Mouse (Mus musculus): Measurements from ENCODE around the gene Enox1. TPM values are rescaled to one million over a fixed set of nuclear protein-coding genes. Genes with fewer than 3 reads are reported as not detected.

Gene Enox1
- total and polyA plus RNA-seq, 3 experiments = not detected

DNA sequence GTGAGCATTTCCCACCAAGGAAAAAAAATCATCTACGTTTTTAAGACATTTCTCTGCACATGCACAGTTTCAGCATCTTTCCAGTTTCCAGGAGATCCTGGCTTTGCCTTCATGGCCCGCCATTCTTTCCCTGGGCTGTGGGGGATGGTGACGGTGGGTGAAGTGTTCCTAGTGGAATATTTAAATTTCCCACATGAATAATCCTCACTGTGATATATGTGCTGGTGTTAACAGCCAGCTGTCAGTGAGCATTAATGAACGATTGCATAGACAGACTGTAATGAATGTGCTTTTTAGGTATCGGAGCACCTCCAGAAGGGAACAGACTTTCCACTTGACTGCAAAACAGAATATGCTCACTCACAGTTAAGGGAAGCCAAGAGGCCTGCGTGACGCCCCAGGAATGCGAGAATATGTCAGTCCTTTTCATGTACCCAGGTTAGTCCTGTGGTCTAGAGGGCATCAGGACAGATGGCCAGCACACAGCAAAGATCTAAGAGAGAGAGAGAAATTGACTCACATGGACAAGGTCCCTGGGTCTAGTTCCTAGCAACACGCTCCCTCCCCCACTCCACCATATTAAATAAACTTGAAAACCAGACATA lies 558.5 kb downstream of the Enox1 start:
- TF ChIP-seq MXI1 (IDR thresholded peaks at IDR 0.05; ENCODE audit: low read depth, low read length) = no peak
- no peak for TF ChIP-seq ZC3H11A (IDR thresholded peaks at IDR 0.05; ENCODE audit: low read depth, low read length)
- TF ChIP-seq ETS1 (conservative IDR thresholded peaks at IDR 0.05; ENCODE audit: low read depth, low read length) = no peak
- TF ChIP-seq JUND (conservative IDR thresholded peaks at IDR 0.05; ENCODE audit: low read depth, low read length) = no peak
- no peak for TF ChIP-seq USF2 (conservative IDR thresholded peaks at IDR 0.05; ENCODE audit: low read depth, low read length)
- TF ChIP-seq MYC (IDR thresholded peaks at IDR 0.05; ENCODE audit: low read depth, low read length) = no peak
- no peak for TF ChIP-seq RCOR1 (conservative IDR thresholded peaks at IDR 0.05; ENCODE audit: low read depth, low read length)
- TF ChIP-seq ZMIZ1 (IDR thresholded peaks at IDR 0.05; ENCODE audit: low read depth, low read length) = no peak
- no peak for TF ChIP-seq MAX (IDR thresholded peaks at IDR 0.05; ENCODE audit: low read length)
- no peak for TF ChIP-seq TCF12 (IDR thresholded peaks at IDR 0.05; ENCODE audit: low read depth, low read length)
- TF ChIP-seq MEF2A (IDR thresholded peaks at IDR 0.05; ENCODE audit: borderline replicate concordance, low read depth, low read length) = no peak
- TF ChIP-seq KAT2A (IDR thresholded peaks at IDR 0.05; ENCODE audit: insufficient replicate concordance, low read length) = no peak
- no peak for TF ChIP-seq ELF1 (IDR thresholded peaks at IDR 0.05; ENCODE audit: low read depth, low read length)
- no peak for TF ChIP-seq ZKSCAN1 (IDR thresholded peaks at IDR 0.05; ENCODE audit: borderline replicate concordance, low read depth, low read length)
- no peak for TF ChIP-seq CHD1 (IDR thresholded peaks at IDR 0.05; ENCODE audit: low read depth, low read length)
- TF ChIP-seq MAFK (IDR thresholded peaks at IDR 0.05; ENCODE audit: insufficient replicate concordance, low read length) = no peak
- no peak for TF ChIP-seq RAD21 (IDR thresholded peaks at IDR 0.05; ENCODE audit: low read depth, low read length)
- TF ChIP-seq E2F4 (IDR thresholded peaks at IDR 0.05; ENCODE audit: insufficient replicate concordance, low read depth, low read length) = no peak
- DNase-seq (ENCODE audit: extremely low read depth) = no peak
- Histone ChIP-seq H3K79me2 (replicated peaks; ENCODE audit: control insufficient read depth, extremely low read depth, insufficient read depth, poor library complexity, severe bottlenecking) (no peaks in the 10 kb centered on the region), H3K9ac (ENCODE audit: insufficient read depth, low read depth) (no peak overlapping the region), H3K27me3 (replicated peaks) (no peaks in the 10 kb centered on the region), H3K4me2 (ENCODE audit: insufficient read depth, low read depth, poor library complexity, severe bottlenecking) (no peak overlapping the region), H3K27ac (ENCODE audit: insufficient read depth, low read depth) (no peak overlapping the region), H3K4me3 (replicated peaks in 1 of 3; ENCODE audit: low read depth in 2 of 3, low read length in 2 of 3, poor library complexity in 1 of 3) (no peak overlapping the region), H3K9me3 (replicated peaks; ENCODE audit: low read length) (peaks cover 50% of the 10 kb centered on the region), H3K36me3 (replicated peaks in 1 of 2; ENCODE audit: control insufficient read depth in 1 of 2, insufficient read depth in 1 of 2, low read length in 1 of 2) (no peaks in the 10 kb centered on the region), H3K4me1 (ENCODE audit: control insufficient read depth in 1 of 2, insufficient read depth in 2 of 2) (no peaks in the 10 kb centered on the region)
- dilution Hi-C loops (cut with MboI; ENCODE audit: extremely low pct_ligation_motif_present, extremely low pct_unique_long_range_greater_than_20kb, low sequenced_read_pairs) = no loop called here
- in situ Hi-C loops (cut with MboI; ENCODE audit: low pct_ligation_motif_present, low pct_unique_long_range_greater_than_20kb, low sequenced_read_pairs) = no loop called here

DNA sequence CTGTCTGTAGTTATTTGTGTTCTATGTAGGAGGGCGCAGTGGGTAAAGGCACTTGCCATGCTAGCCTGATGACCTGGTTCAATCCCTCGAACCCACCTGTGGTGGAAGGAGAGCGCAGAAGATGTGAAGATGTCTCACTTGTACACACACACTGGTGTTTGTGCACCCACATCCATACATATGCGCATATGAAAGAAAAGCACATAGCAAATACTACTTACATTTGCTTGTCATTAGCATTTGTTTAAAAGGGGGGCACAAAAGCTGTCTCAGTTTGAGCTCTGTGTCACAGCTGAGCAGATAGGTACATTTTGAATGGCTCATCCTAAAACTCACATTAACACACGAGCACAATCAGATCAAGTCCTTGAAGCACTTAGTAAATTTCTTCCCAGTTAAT lies 560.4 kb downstream of the Enox1 start:
- Histone ChIP-seq H3K27me3 (replicated peaks) (no peaks in the 10 kb centered on the region), H3K4me3 (replicated peaks in 1 of 3; ENCODE audit: low read depth in 2 of 3, low read length in 2 of 3, poor library complexity in 1 of 3) (no peak overlapping the region), H3K9me3 (replicated peaks; ENCODE audit: low read length) (peaks cover 48% of the 10 kb centered on the region), H3K36me3 (replicated peaks in 1 of 2; ENCODE audit: control insufficient read depth in 1 of 2, insufficient read depth in 1 of 2, low read length in 1 of 2) (no peaks in the 10 kb centered on the region), H3K79me2 (replicated peaks; ENCODE audit: control insufficient read depth, extremely low read depth, insufficient read depth, poor library complexity, severe bottlenecking) (no peaks in the 10 kb centered on the region), H3K4me2 (ENCODE audit: insufficient read depth, low read depth, poor library complexity, severe bottlenecking) (no peak overlapping the region), H3K4me1 (ENCODE audit: control insufficient read depth in 1 of 2, insufficient read depth in 2 of 2) (no peaks in the 10 kb centered on the region), H3K27ac (ENCODE audit: insufficient read depth, low read depth) (no peak overlapping the region), H3K9ac (ENCODE audit: insufficient read depth, low read depth) (no peak overlapping the region)
- dilution Hi-C loops (cut with MboI; ENCODE audit: extremely low pct_ligation_motif_present, extremely low pct_unique_long_range_greater_than_20kb, low sequenced_read_pairs) = no loop called here
- in situ Hi-C loops (cut with MboI; ENCODE audit: low pct_ligation_motif_present, low pct_unique_long_range_greater_than_20kb, low sequenced_read_pairs) = no loop called here
- TF ChIP-seq POLR2A (IDR thresholded peaks at IDR 0.05; ENCODE audit: low read depth, low read length) (no peak), ZNF384 (IDR thresholded peaks at IDR 0.05; ENCODE audit: low read depth, low read length) (no peak), NELFE (IDR thresholded peaks at IDR 0.05; ENCODE audit: low read depth, low read length) (no peak), TBP (conservative IDR thresholded peaks at IDR 0.05; ENCODE audit: low read depth, low read length) (no peak), ZKSCAN1 (IDR thresholded peaks at IDR 0.05; ENCODE audit: borderline replicate concordance, low read depth, low read length) (no peak), MXI1 (IDR thresholded peaks at IDR 0.05; ENCODE audit: low read depth, low read length) (no peak), CTCF (conservative IDR thresholded peaks at IDR 0.05 in 1 of 2, IDR thresholded peaks at IDR 0.05 in 1 of 2; ENCODE audit: low read depth in 2 of 2, low read length in 2 of 2) (no peak), NRF1 (IDR thresholded peaks at IDR 0.05; ENCODE audit: low read depth, low read length) (no peak), ZC3H11A (IDR thresholded peaks at IDR 0.05; ENCODE audit: low read depth, low read length) (no peak)
- DNase-seq (ENCODE audit: extremely low read depth) = no peak
